Mouse (Mus musculus) heart, adult 18-20 months (tissue): ENCODE results near the gene Ddx24. TPM values are rescaled to one million over a fixed set of nuclear protein-coding genes. Genes with fewer than 3 reads are reported as not detected.
A peak's percentile ranks its signal among the peaks of the same experiment; 100 is the strongest.
"Not testable (repeated sequence)": the region's sequence is repeated elsewhere in the genome, so short reads cannot be mapped to it uniquely, and the experiment has no call there.

Experiments
- DNase-seq, 2 experiments: peaks; one replicate each; pipeline ENCODE4 v3.0.0; 2021 to 2022; ENCODE audit warnings: mixed read lengths in 1 of 2
- long read RNA-seq, 2 experiments: library from polyadenylated mRNA; stranded (forward); transcript quantifications; one replicate each; pipeline ENCODE4 v2.0.0; 2021
- total RNA-seq, 2 experiments: library from RNA; stranded (reverse); gene quantifications; 2 replicates each; pipeline ENCODE4 v1.2.3; 2021

Ddx24 gene
- total RNA-seq = 10 to 100 TPM; 88.3 to 91.5 TPM
- long read RNA-seq, experiment 1, full-length matches to known transcripts = 143 of 164 reads
- long read RNA-seq, experiment 1, partial matches to known transcripts = 6 of 164 reads
- long read RNA-seq, experiment 1, other reads (novel, unspliced or antisense) = 15 of 164 reads
- long read RNA-seq, experiment 2, transcript Ddx24-201 (9 exons, 2,850 nt) = major isoform, 59 of 74 reads
- long read RNA-seq, experiment 2, partial matches to known transcripts = 8 of 74 reads
- long read RNA-seq, experiment 2, other reads (novel, unspliced or antisense) = 7 of 74 reads

GRCm38 (mm10) chr12:103425729-103426470 lies at the start of gene Ddx24:
Gene Ddx24 (minus strand): TSS chr12:103425830.
- DNase-seq = peak; percentile 98 to 99

GRCm38 (mm10) chr12:103474481-103474880 lies 48.9 kb upstream of the Ddx24 start:
- DNase-seq = no peak

- no peak for DNase-seq
These were observed 31.5 kb upstream of the Ddx24 start, which contains the start of gene Ifi27l2b for GRCm38 (mm10) chr12:103457140-103457539. Gene Ifi27l2b (minus strand): TSS chr12:103457223.

GRCm38 (mm10) chr12:103456727-103457126 lies 31.1 kb upstream of the Ddx24 start:
- DNase-seq = not testable (repeated sequence)

GRCm38 (mm10) chr12:103453361-103453760 lies 27.7 kb upstream of the Ddx24 start:
- no peak for DNase-seq

GRCm38 (mm10) chr12:103445060-103445459 lies 19.4 kb upstream of the Ddx24 start:
- no peak for DNase-seq

- DNase-seq = peak in 1 of 2 experiments; percentile 30
These were observed 18.6 kb upstream of the Ddx24 start for GRCm38 (mm10) chr12:103444261-103444660.

- peak; percentile 51 to 68 for DNase-seq
These were observed 17.9 kb upstream of the Ddx24 start, which contains the start of gene Ifi27l2a for GRCm38 (mm10) chr12:103443524-103443923. Gene Ifi27l2a (minus strand): TSS chr12:103443680.

- DNase-seq = no peak
These were observed 12.0 kb upstream of the Ddx24 start for GRCm38 (mm10) chr12:103437601-103438000.

- no peak for DNase-seq
These were observed 9.2 kb upstream of the Ddx24 start for GRCm38 (mm10) chr12:103434861-103435260.

- DNase-seq = peak; percentile 90 to 96
These were observed 8.5 kb upstream of the Ddx24 start, which contains the start of gene Ifi27 for GRCm38 (mm10) chr12:103433986-103434731. Gene Ifi27 (plus strand): TSS chr12:103434211.

GRCm38 (mm10) chr12:103433430-103433829 lies 7.8 kb upstream of the Ddx24 start:
- peak in 1 of 2 experiments; percentile 40 for DNase-seq

GRCm38 (mm10) chr12:103426710-103427109 lies 1.1 kb upstream of the Ddx24 start:
- no peak for DNase-seq

- DNase-seq = no peak
These were observed 458 bp downstream of the Ddx24 start for GRCm38 (mm10) chr12:103425016-103425728.

GRCm38 (mm10) chr12:103408144-103408543 lies 17.5 kb downstream of the Ddx24 start:
- DNase-seq = no peak

GRCm38 (mm10) chr12:103407720-103408119 lies 17.9 kb downstream of the Ddx24 start, which contains the start of gene 9330161L09Rik:
Gene 9330161L09Rik (minus strand): TSS chr12:103407820.
- no peak for DNase-seq

GRCm38 (mm10) chr12:103404131-103404530 lies 21.5 kb downstream of the Ddx24 start:
- DNase-seq = no peak

GRCm38 (mm10) chr12:103396751-103397150 lies 28.9 kb downstream of the Ddx24 start:
- no peak for DNase-seq

GRCm38 (mm10) chr12:103395486-103396275 lies 29.9 kb downstream of the Ddx24 start:
- no peak for DNase-seq

GRCm38 (mm10) chr12:103393528-103393927 lies 32.1 kb downstream of the Ddx24 start:
- DNase-seq = no peak

GRCm38 (mm10) chr12:103391098-103391497 lies 34.5 kb downstream of the Ddx24 start:
- DNase-seq = no peak
